Mouse (Mus musculus): ENCODE results near the gene Dhx30. TPM values are rescaled to one million over a fixed set of nuclear protein-coding genes. Genes with fewer than 3 reads are reported as not detected.
"Not testable (repeated sequence)": the region's sequence is repeated elsewhere in the genome, so short reads cannot be mapped to it uniquely, and the experiment has no call there.

Dhx30 gene
- polyA plus RNA-seq, 1 experiment from 2014 or later, result 185 TPM

DNA sequence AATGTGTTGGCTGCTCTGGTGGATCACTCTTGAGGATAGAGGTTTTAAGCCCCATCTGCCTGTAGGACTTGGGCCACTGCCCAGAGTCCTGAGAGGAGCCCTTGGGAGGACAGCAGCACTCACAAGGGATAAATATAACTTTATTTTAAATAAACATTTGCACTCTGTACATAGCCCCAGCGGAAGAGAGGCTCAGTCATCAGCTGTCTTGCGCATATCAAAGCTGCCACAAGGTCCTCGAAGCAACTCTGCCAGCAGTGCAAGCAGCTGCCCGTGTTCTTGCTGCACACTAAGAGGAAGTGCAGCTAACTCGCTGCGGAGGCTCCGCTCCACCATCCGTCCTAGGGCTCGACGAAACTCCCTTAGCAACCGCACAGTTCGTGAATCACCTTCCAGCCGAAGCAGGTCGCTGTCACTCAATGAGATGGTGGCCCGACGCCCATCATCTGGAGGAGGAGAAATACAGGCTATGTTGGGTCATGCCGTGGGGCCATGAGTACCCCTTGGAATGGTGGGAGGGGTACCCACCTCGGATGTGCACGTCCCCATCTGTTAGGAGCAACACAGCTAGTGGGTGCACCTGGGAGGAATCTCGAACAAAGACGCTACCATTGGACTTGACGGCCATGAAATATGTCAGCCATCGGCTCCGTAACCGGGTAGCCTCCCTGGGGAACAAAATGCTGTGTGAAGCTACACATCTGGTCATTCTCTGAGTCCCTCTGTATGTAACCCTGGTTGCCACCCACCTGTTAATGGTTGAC is 33.2 kb downstream of the Dhx30 start:
- Histone ChIP-seq H3K9me3 (replicated peaks) (no peaks in the 10 kb centered on the region), H3K27ac (replicated peaks) (no peak overlapping the region), H3K4me3 (no peak overlapping the region), H3K27me3 (ENCODE audit: low read depth, poor library complexity, severe bottlenecking) (no peaks in the 10 kb centered on the region), H3K4me1 (no peaks in the 10 kb centered on the region), H3K36me3 (peaks cover 99% of the 10 kb centered on the region)
- no peak for DNase-seq (ENCODE audit: low spot score)
- WGBS, result 94% methylated on average over 25 of the region's 25 CpGs

GRCm38 (mm10) chr9:110081066-110081465 is 36.6 kb downstream of the Dhx30 start:
- DNase-seq (ENCODE audit: low spot score), result no peak
- Histone ChIP-seq H3K27me3 (ENCODE audit: low read depth, poor library complexity, severe bottlenecking) (no peaks in the 10 kb centered on the region), H3K4me1 (no peaks in the 10 kb centered on the region), H3K36me3 (peaks cover 96% of the 10 kb centered on the region), H3K9me3 (replicated peaks) (no peaks in the 10 kb centered on the region), H3K27ac (replicated peaks) (no peak overlapping the region), H3K4me3 (no peak overlapping the region)
- WGBS, result 75% methylated on average over 3 of the region's 3 CpGs

DNA sequence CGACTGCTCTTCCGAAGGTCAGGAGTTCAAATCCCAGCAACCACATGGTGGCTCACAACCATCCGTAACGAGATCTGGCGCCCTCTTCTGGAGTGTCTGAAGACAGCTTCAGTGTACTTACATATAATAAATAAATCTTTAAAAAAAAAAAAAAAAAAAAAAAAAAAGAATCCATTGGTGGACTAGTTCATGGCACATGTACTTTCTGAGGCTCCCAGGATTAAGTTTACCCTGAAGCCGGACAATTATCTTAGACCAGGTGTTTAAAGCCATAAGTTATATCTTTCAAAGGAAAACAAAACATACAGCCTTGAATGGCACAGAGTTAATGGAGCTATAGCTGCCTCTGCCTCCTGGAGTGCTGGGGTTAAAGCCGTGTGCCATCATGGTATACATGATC is 41.2 kb downstream of the Dhx30 start:
- H3K9me3 ChIP-seq (replicated peaks); DNase-seq (ENCODE audit: low spot score); H3K27ac ChIP-seq (replicated peaks); H3K4me3 ChIP-seq; H3K27me3 ChIP-seq (ENCODE audit: low read depth, poor library complexity, severe bottlenecking); H3K4me1 ChIP-seq: not testable (repeated sequence)
- 74% methylated on average over 5 of the region's 7 CpGs for WGBS
- peaks cover 91% of the 10 kb centered on the region for H3K36me3 ChIP-seq

- WGBS, result 3% methylated on average over 1 of the region's 1 CpGs
- Histone ChIP-seq H3K36me3 (peaks cover 91% of the 10 kb centered on the region), H3K27me3 (ENCODE audit: low read depth, poor library complexity, severe bottlenecking) (no peaks in the 10 kb centered on the region), H3K9me3 (replicated peaks) (no peaks in the 10 kb centered on the region), H3K4me1 (no peaks in the 10 kb centered on the region), H3K4me3 (no peak overlapping the region), H3K27ac (replicated peaks) (0 out of 2 replicates have a peak overlapping the region, but pooled peaks have one; percentile 49)
- peak; percentile 72 for DNase-seq (ENCODE audit: low spot score)
Observed at GRCm38 (mm10) chr9:110071843-110072242, 45.8 kb downstream of the Dhx30 start.

- DNase-seq (ENCODE audit: low spot score), result no peak
- Histone ChIP-seq H3K4me1 (no peaks in the 10 kb centered on the region), H3K27me3 (ENCODE audit: low read depth, poor library complexity, severe bottlenecking) (no peaks in the 10 kb centered on the region), H3K36me3 (peaks cover 94% of the 10 kb centered on the region), H3K4me3 (no peak overlapping the region), H3K9me3 (replicated peaks) (no peaks in the 10 kb centered on the region), H3K27ac (replicated peaks) (no peak overlapping the region)
- WGBS, result 94% methylated on average over 4 of the region's 4 CpGs
Observed at GRCm38 (mm10) chr9:110071011-110071410, 46.6 kb downstream of the Dhx30 start.

- DNase-seq (ENCODE audit: low spot score), result no peak
- Histone ChIP-seq H3K27ac (replicated peaks) (no peak overlapping the region), H3K4me3 (no peak overlapping the region), H3K9me3 (replicated peaks) (no peaks in the 10 kb centered on the region), H3K4me1 (no peaks in the 10 kb centered on the region), H3K27me3 (ENCODE audit: low read depth, poor library complexity, severe bottlenecking) (no peaks in the 10 kb centered on the region), H3K36me3 (peaks cover 93% of the 10 kb centered on the region)
- WGBS, result 90% methylated on average over 9 of the region's 9 CpGs
Observed at GRCm38 (mm10) chr9:110070358-110070757, 47.3 kb downstream of the Dhx30 start.

GRCm38 (mm10) chr9:110068745-110069144 is 48.9 kb downstream of the Dhx30 start:
- 92% methylated on average over 6 of the region's 6 CpGs for WGBS
- Histone ChIP-seq H3K4me3 (no peak overlapping the region), H3K4me1 (no peaks in the 10 kb centered on the region), H3K27ac (replicated peaks) (no peak overlapping the region), H3K36me3 (peaks cover 91% of the 10 kb centered on the region), H3K9me3 (replicated peaks) (no peaks in the 10 kb centered on the region), H3K27me3 (ENCODE audit: low read depth, poor library complexity, severe bottlenecking) (no peaks in the 10 kb centered on the region)
- no peak for DNase-seq (ENCODE audit: low spot score)

DNA sequence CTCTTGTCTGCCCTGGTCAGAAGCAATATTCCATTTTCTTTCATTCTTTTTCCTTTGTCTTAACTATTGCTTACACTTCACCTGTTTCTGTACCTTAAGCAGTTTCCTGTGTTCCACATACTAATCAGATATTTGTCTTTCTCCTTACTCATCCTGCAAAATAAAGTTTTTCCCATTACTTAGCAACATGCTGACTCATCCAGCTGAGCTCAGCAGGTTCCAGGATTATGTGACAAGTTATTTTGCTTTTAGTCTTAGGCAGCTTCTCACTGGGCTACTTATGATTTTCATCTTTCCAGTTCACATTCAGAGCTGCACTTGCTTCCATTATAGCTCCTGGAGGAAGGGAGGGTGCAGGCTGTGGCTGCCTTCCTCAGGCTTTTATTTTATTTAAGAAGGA is 53.0 kb downstream of the Dhx30 start:
- H3K9me3 ChIP-seq (replicated peaks), result no peaks in the 10 kb centered on the region
- H3K4me3 ChIP-seq, result no peak overlapping the region
- no peak for DNase-seq (ENCODE audit: low spot score)
- H3K27me3 ChIP-seq (ENCODE audit: low read depth, poor library complexity, severe bottlenecking), result no peaks in the 10 kb centered on the region
- peaks cover 61% of the 10 kb centered on the region for H3K36me3 ChIP-seq
- peaks cover 5% of the 10 kb centered on the region; the same call in 1 of the 2 replicates for H3K4me1 ChIP-seq
- no peak overlapping the region for H3K27ac ChIP-seq (replicated peaks)

GRCm38 (mm10) chr9:110062861-110063260 is 54.8 kb downstream of the Dhx30 start:
- Histone ChIP-seq H3K27ac (replicated peaks) (no peak overlapping the region), H3K27me3 (ENCODE audit: low read depth, poor library complexity, severe bottlenecking) (no peaks in the 10 kb centered on the region), H3K9me3 (replicated peaks) (no peaks in the 10 kb centered on the region), H3K4me3 (no peak overlapping the region), H3K4me1 (peaks cover 5% of the 10 kb centered on the region; the same call in 1 of the 2 replicates), H3K36me3 (peaks cover 45% of the 10 kb centered on the region)
- WGBS, result 90% methylated on average over 6 of the region's 6 CpGs
- no peak for DNase-seq (ENCODE audit: low spot score)

DNA sequence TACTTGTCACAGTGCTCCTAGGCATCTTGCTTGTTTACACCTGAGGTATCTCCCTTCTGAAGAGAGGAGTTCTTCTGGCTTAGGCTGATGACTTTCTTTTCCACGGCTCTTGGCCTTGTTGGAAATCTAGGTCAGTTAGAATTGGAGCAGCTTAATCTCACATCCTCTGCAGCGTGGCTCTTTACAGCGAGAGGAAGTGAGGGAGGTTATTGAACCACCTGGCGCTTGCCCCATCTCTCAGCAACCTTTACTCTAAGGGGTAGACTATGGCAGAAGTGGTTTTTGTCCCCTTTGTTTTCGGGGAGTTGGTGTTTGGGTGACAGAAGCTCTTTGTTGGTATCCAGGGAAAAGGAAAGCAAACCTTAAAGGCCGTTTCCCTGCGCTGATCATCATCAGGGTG is 55.2 kb downstream of the Dhx30 start:
- WGBS, result 90% methylated on average over 7 of the region's 7 CpGs
- no peaks in the 10 kb centered on the region for H3K9me3 ChIP-seq (replicated peaks)
- no peak overlapping the region for H3K27ac ChIP-seq (replicated peaks)
- H3K4me1 ChIP-seq, result peaks cover 5% of the 10 kb centered on the region; the same call in 1 of the 2 replicates
- no peak overlapping the region for H3K4me3 ChIP-seq
- no peak for DNase-seq (ENCODE audit: low spot score)
- H3K27me3 ChIP-seq (ENCODE audit: low read depth, poor library complexity, severe bottlenecking), result no peaks in the 10 kb centered on the region
- H3K36me3 ChIP-seq, result peaks cover 44% of the 10 kb centered on the region

DNA sequence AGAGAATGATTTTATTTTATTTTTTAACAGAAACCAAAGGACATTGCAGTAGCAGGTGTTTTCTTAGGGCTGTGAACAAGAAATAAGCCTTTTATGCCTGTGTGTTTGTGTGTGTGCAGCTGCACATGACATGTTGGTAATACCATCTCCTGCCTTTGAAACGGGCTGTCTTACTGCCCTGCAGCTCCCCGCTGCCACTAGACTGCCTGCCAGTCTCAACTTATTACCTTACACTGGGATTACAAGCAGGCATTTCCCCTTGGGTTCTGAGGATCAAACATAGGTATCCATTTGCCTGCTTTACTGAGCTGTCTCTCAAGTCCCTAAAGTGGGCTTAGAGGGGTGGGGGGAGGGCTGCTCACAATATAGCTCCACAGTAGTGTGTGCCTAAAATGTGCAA is 56.9 kb downstream of the Dhx30 start:
- 66% methylated on average over 2 of the region's 2 CpGs for WGBS
- Histone ChIP-seq H3K27me3 (ENCODE audit: low read depth, poor library complexity, severe bottlenecking) (no peaks in the 10 kb centered on the region), H3K36me3 (peaks cover 28% of the 10 kb centered on the region), H3K4me3 (no peak overlapping the region), H3K27ac (replicated peaks) (no peak overlapping the region), H3K4me1 (peaks cover 15% of the 10 kb centered on the region), H3K9me3 (replicated peaks) (no peaks in the 10 kb centered on the region)
- no peak for DNase-seq (ENCODE audit: low spot score)

GRCm38 (mm10) chr9:110057200-110057599 is 60.4 kb downstream of the Dhx30 start:
- H3K36me3 ChIP-seq, result peaks cover 6% of the 10 kb centered on the region; the same call in 1 of the 2 replicates
- no peak overlapping the region for H3K27ac ChIP-seq (replicated peaks)
- H3K4me3 ChIP-seq, result no peak overlapping the region
- H3K9me3 ChIP-seq (replicated peaks), result no peaks in the 10 kb centered on the region
- DNase-seq (ENCODE audit: low spot score), result no peak
- no peaks in the 10 kb centered on the region for H3K27me3 ChIP-seq (ENCODE audit: low read depth, poor library complexity, severe bottlenecking)
- 94% methylated on average over 1 of the region's 1 CpGs for WGBS
- H3K4me1 ChIP-seq, result peaks cover 50% of the 10 kb centered on the region

- no peaks in the 10 kb centered on the region for H3K27me3 ChIP-seq (ENCODE audit: low read depth, poor library complexity, severe bottlenecking)
- WGBS, result 57% methylated on average over 3 of the region's 3 CpGs
- H3K4me1 ChIP-seq, result peaks cover 66% of the 10 kb centered on the region
- no peaks in the 10 kb centered on the region for H3K9me3 ChIP-seq (replicated peaks)
- DNase-seq (ENCODE audit: low spot score), result peak; percentile 18
- peak overlapping the region; percentile 51 for H3K4me3 ChIP-seq
- peaks cover 6% of the 10 kb centered on the region; the same call in 1 of the 2 replicates for H3K36me3 ChIP-seq
- peak overlapping the region; percentile 87 for H3K27ac ChIP-seq (replicated peaks)
Observed at GRCm38 (mm10) chr9:110054781-110055180, 62.8 kb downstream of the Dhx30 start.
